Mouse (Mus musculus): Measurements from ENCODE around the gene Lsp1.

Gene Lsp1

GRCm38 (mm10) chr7:142474799-142475198, 14.2 kb downstream of the Lsp1 start:
- TF ChIP-seq POU5F1 (IDR thresholded peaks at IDR 0.05; ENCODE audit: borderline replicate concordance, low read length) (no peak), NANOG (IDR thresholded peaks at IDR 0.05; ENCODE audit: borderline replicate concordance, low read length) (no peak), CTCF (conservative IDR thresholded peaks at IDR 0.05; ENCODE audit: low read length) (no peak)
- Histone ChIP-seq H3K4me3 (replicated peaks; ENCODE audit: low read length) (no peak overlapping the region), H3K27me3 (ENCODE audit: insufficient read depth, low read length) (peaks cover 62% of the 10 kb centered on the region), H3K9me3 (ENCODE audit: low read length) (no peaks in the 10 kb centered on the region), H3K4me1 (replicated peaks; ENCODE audit: low read depth, low read length) (no peaks in the 10 kb centered on the region), H3K36me3 (ENCODE audit: insufficient read depth, low read length) (no peaks in the 10 kb centered on the region)

GRCm38 (mm10) chr7:142475641-142476040, 15.0 kb downstream of the Lsp1 start:
- H3K4me3 ChIP-seq (replicated peaks; ENCODE audit: low read length), result no peak overlapping the region
- TF ChIP-seq NANOG (IDR thresholded peaks at IDR 0.05; ENCODE audit: borderline replicate concordance, low read length), result no peak
- TF ChIP-seq POU5F1 (IDR thresholded peaks at IDR 0.05; ENCODE audit: borderline replicate concordance, low read length), result no peak
- TF ChIP-seq CTCF (conservative IDR thresholded peaks at IDR 0.05; ENCODE audit: low read length), result no peak
- no peaks in the 10 kb centered on the region for H3K9me3 ChIP-seq (ENCODE audit: low read length)
- peaks cover under 1% of the 10 kb centered on the region; the same call in 1 of the 2 replicates for H3K4me1 ChIP-seq (replicated peaks; ENCODE audit: low read depth, low read length)
- H3K27me3 ChIP-seq (ENCODE audit: insufficient read depth, low read length), result peaks cover 65% of the 10 kb centered on the region
- H3K36me3 ChIP-seq (ENCODE audit: insufficient read depth, low read length), result no peaks in the 10 kb centered on the region

GRCm38 (mm10) chr7:142476271-142476670, 15.7 kb downstream of the Lsp1 start:
- peaks cover 7% of the 10 kb centered on the region for H3K4me1 ChIP-seq (replicated peaks; ENCODE audit: low read depth, low read length)
- no peaks in the 10 kb centered on the region for H3K36me3 ChIP-seq (ENCODE audit: insufficient read depth, low read length)
- TF ChIP-seq NANOG (IDR thresholded peaks at IDR 0.05; ENCODE audit: borderline replicate concordance, low read length) (no peak), POU5F1 (IDR thresholded peaks at IDR 0.05; ENCODE audit: borderline replicate concordance, low read length) (no peak), CTCF (conservative IDR thresholded peaks at IDR 0.05; ENCODE audit: low read length) (no peak)
- peaks cover 65% of the 10 kb centered on the region for H3K27me3 ChIP-seq (ENCODE audit: insufficient read depth, low read length)
- H3K9me3 ChIP-seq (ENCODE audit: low read length), result no peaks in the 10 kb centered on the region
- H3K4me3 ChIP-seq (replicated peaks; ENCODE audit: low read length), result no peak overlapping the region

GRCm38 (mm10) chr7:142476795-142477452, 16.3 kb downstream of the Lsp1 start:
- no peak overlapping the region for H3K4me3 ChIP-seq (replicated peaks; ENCODE audit: low read length)
- peaks cover 12% of the 10 kb centered on the region for H3K4me1 ChIP-seq (replicated peaks; ENCODE audit: low read depth, low read length)
- TF ChIP-seq CTCF (conservative IDR thresholded peaks at IDR 0.05; ENCODE audit: low read length) (no peak), POU5F1 (IDR thresholded peaks at IDR 0.05; ENCODE audit: borderline replicate concordance, low read length) (no peak), NANOG (IDR thresholded peaks at IDR 0.05; ENCODE audit: borderline replicate concordance, low read length) (no peak)
- H3K36me3 ChIP-seq (ENCODE audit: insufficient read depth, low read length), result no peaks in the 10 kb centered on the region
- H3K9me3 ChIP-seq (ENCODE audit: low read length), result no peaks in the 10 kb centered on the region
- peaks cover 65% of the 10 kb centered on the region for H3K27me3 ChIP-seq (ENCODE audit: insufficient read depth, low read length)

- no peaks in the 10 kb centered on the region for H3K9me3 ChIP-seq (ENCODE audit: low read length)
- peaks cover 17% of the 10 kb centered on the region for H3K4me1 ChIP-seq (replicated peaks; ENCODE audit: low read depth, low read length)
- peaks cover 72% of the 10 kb centered on the region for H3K27me3 ChIP-seq (ENCODE audit: insufficient read depth, low read length)
- TF ChIP-seq NANOG (IDR thresholded peaks at IDR 0.05; ENCODE audit: borderline replicate concordance, low read length) (no peak), POU5F1 (IDR thresholded peaks at IDR 0.05; ENCODE audit: borderline replicate concordance, low read length) (no peak), CTCF (conservative IDR thresholded peaks at IDR 0.05; ENCODE audit: low read length) (no peak)
- H3K36me3 ChIP-seq (ENCODE audit: insufficient read depth, low read length), result no peaks in the 10 kb centered on the region
- no peak overlapping the region for H3K4me3 ChIP-seq (replicated peaks; ENCODE audit: low read length)
Observed at GRCm38 (mm10) chr7:142478001-142478400, 17.4 kb downstream of the Lsp1 start.

GRCm38 (mm10) chr7:142478574-142478973, 18.0 kb downstream of the Lsp1 start:
- Histone ChIP-seq H3K9me3 (ENCODE audit: low read length) (no peaks in the 10 kb centered on the region), H3K36me3 (ENCODE audit: insufficient read depth, low read length) (no peaks in the 10 kb centered on the region), H3K4me1 (replicated peaks; ENCODE audit: low read depth, low read length) (peaks cover 22% of the 10 kb centered on the region), H3K4me3 (replicated peaks; ENCODE audit: low read length) (no peak overlapping the region), H3K27me3 (ENCODE audit: insufficient read depth, low read length) (peaks cover 78% of the 10 kb centered on the region)
- TF ChIP-seq CTCF (conservative IDR thresholded peaks at IDR 0.05; ENCODE audit: low read length) (no peak), POU5F1 (IDR thresholded peaks at IDR 0.05; ENCODE audit: borderline replicate concordance, low read length) (no peak), NANOG (IDR thresholded peaks at IDR 0.05; ENCODE audit: borderline replicate concordance, low read length) (no peak)

GRCm38 (mm10) chr7:142479307-142479706, 18.7 kb downstream of the Lsp1 start:
- Histone ChIP-seq H3K9me3 (ENCODE audit: low read length) (no peaks in the 10 kb centered on the region), H3K36me3 (ENCODE audit: insufficient read depth, low read length) (no peaks in the 10 kb centered on the region), H3K4me3 (replicated peaks; ENCODE audit: low read length) (no peak overlapping the region), H3K27me3 (ENCODE audit: insufficient read depth, low read length) (peaks cover 85% of the 10 kb centered on the region), H3K4me1 (replicated peaks; ENCODE audit: low read depth, low read length) (peaks cover 22% of the 10 kb centered on the region)
- TF ChIP-seq POU5F1 (IDR thresholded peaks at IDR 0.05; ENCODE audit: borderline replicate concordance, low read length) (no peak), NANOG (IDR thresholded peaks at IDR 0.05; ENCODE audit: borderline replicate concordance, low read length) (no peak), CTCF (conservative IDR thresholded peaks at IDR 0.05; ENCODE audit: low read length) (no peak)

GRCm38 (mm10) chr7:142479886-142480285, 19.3 kb downstream of the Lsp1 start:
- Histone ChIP-seq H3K27me3 (ENCODE audit: insufficient read depth, low read length) (peaks cover 91% of the 10 kb centered on the region), H3K4me3 (replicated peaks; ENCODE audit: low read length) (no peak overlapping the region), H3K9me3 (ENCODE audit: low read length) (no peaks in the 10 kb centered on the region), H3K4me1 (replicated peaks; ENCODE audit: low read depth, low read length) (peaks cover 24% of the 10 kb centered on the region), H3K36me3 (ENCODE audit: insufficient read depth, low read length) (no peaks in the 10 kb centered on the region)
- no peak for TF ChIP-seq POU5F1 (IDR thresholded peaks at IDR 0.05; ENCODE audit: borderline replicate concordance, low read length)
- no peak for TF ChIP-seq CTCF (conservative IDR thresholded peaks at IDR 0.05; ENCODE audit: low read length)
- no peak for TF ChIP-seq NANOG (IDR thresholded peaks at IDR 0.05; ENCODE audit: borderline replicate concordance, low read length)

GRCm38 (mm10) chr7:142480661-142481060, 20.1 kb downstream of the Lsp1 start:
- Histone ChIP-seq H3K9me3 (ENCODE audit: low read length) (no peaks in the 10 kb centered on the region), H3K4me3 (replicated peaks; ENCODE audit: low read length) (no peak overlapping the region), H3K27me3 (ENCODE audit: insufficient read depth, low read length) (peaks cover 95% of the 10 kb centered on the region), H3K36me3 (ENCODE audit: insufficient read depth, low read length) (no peaks in the 10 kb centered on the region), H3K4me1 (replicated peaks; ENCODE audit: low read depth, low read length) (peaks cover 24% of the 10 kb centered on the region)
- TF ChIP-seq NANOG (IDR thresholded peaks at IDR 0.05; ENCODE audit: borderline replicate concordance, low read length) (no peak), POU5F1 (IDR thresholded peaks at IDR 0.05; ENCODE audit: borderline replicate concordance, low read length) (no peak), CTCF (conservative IDR thresholded peaks at IDR 0.05; ENCODE audit: low read length) (no peak)

All from E14TG2a.4 (cell line).